Mouse (Mus musculus) olfactory bulb, adult 2 months (tissue): ENCODE results near the gene Sh2d1a.

Source experiments
- CTCF ChIP-seq: fragments of 200-500 bp; IDR thresholded peaks from 2 replicates; pipeline ENCODE4 v1.5.1; 2012; ENCODE audit warnings: low read depth, mild to moderate bottlenecking, low read length, moderate library complexity; ENCODE audit not compliant: insufficient read depth
- POLR2A ChIP-seq: fragments of 200-500 bp; IDR thresholded peaks from 2 replicates; pipeline ENCODE4 v1.6.1; 2012; ENCODE audit warnings: mild to moderate bottlenecking, low read depth, low read length, moderate library complexity; ENCODE audit not compliant: insufficient read depth

DNA sequence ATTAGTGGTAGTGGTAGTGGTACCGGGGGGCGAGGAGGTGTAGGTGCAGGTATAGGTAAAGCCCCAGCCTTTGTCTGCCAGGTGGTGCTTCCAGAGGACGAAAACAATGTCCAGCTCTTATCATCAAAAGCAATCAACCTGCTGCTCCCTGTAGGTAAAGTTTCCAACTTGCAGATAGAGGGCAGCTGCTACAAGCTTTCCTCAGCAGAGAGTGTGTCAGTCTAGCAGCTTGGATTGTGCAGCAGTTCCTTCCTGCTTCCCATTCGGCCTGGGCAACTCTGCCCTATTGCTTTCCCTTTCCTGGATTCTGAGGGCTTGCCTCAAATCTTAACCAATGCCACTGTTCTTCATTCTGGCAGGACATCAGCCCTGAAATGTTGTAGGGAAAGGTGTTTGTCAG lies 56.4 kb downstream of the Sh2d1a start:
- TF ChIP-seq CTCF (no peak), POLR2A (no peak)
